Mouse (Mus musculus): ENCODE results near the gene Foxc1. TPM values are rescaled to one million over a fixed set of nuclear protein-coding genes. Genes with fewer than 3 reads are reported as not detected.

The Foxc1 gene
- total RNA-seq (2021) = 1 to 10 TPM; 2.2 to 2.3 TPM
- long read RNA-seq, experiment 1, full-length matches to known transcripts = 8 of 8 reads
- long read RNA-seq, experiment 1, partial matches to known transcripts = 0 of 8 reads
- long read RNA-seq, experiment 1, other reads (novel, unspliced or antisense) = 0 of 8 reads
- long read RNA-seq, experiment 2, full-length matches to known transcripts = 7 of 7 reads
- long read RNA-seq, experiment 2, partial matches to known transcripts = 0 of 7 reads
- long read RNA-seq, experiment 2, other reads (novel, unspliced or antisense) = 0 of 7 reads

GRCm38 (mm10) chr13:31806428-31806832 lies at the start of gene Foxc1:
TSS of gene Foxc1 (plus strand) at chr13:31806633.
- DNase-seq (ENCODE audit: low spot score in 2 of 2) = peak; percentile 69 to 82

GRCm38 (mm10) chr13:31760411-31760810 lies 46.0 kb upstream of the Foxc1 start:
- DNase-seq (ENCODE audit: low spot score in 2 of 2) = no peak

- DNase-seq (ENCODE audit: low spot score in 2 of 2) = no peak
These were observed 45.4 kb upstream of the Foxc1 start for GRCm38 (mm10) chr13:31761057-31761456.

GRCm38 (mm10) chr13:31764419-31764818 lies 42.0 kb upstream of the Foxc1 start:
- no peak for DNase-seq (ENCODE audit: low spot score in 2 of 2)

GRCm38 (mm10) chr13:31765564-31765963 lies 40.9 kb upstream of the Foxc1 start:
- no peak for DNase-seq (ENCODE audit: low spot score in 2 of 2)

GRCm38 (mm10) chr13:31772882-31773281 lies 33.6 kb upstream of the Foxc1 start:
- DNase-seq (ENCODE audit: low spot score in 2 of 2) = no peak

GRCm38 (mm10) chr13:31775762-31776161 lies 30.7 kb upstream of the Foxc1 start:
- DNase-seq (ENCODE audit: low spot score in 2 of 2) = no peak

GRCm38 (mm10) chr13:31779281-31779981 lies 27.0 kb upstream of the Foxc1 start:
- no peak for DNase-seq (ENCODE audit: low spot score in 2 of 2)

- DNase-seq (ENCODE audit: low spot score in 2 of 2) = no peak
These were observed 26.1 kb upstream of the Foxc1 start for GRCm38 (mm10) chr13:31780299-31780698.

GRCm38 (mm10) chr13:31782063-31782462 lies 24.4 kb upstream of the Foxc1 start:
- DNase-seq (ENCODE audit: low spot score in 2 of 2) = no peak

GRCm38 (mm10) chr13:31784757-31785156 lies 21.7 kb upstream of the Foxc1 start:
- DNase-seq (ENCODE audit: low spot score in 2 of 2) = no peak

- peak in 1 of 2 experiments; percentile 44 for DNase-seq (ENCODE audit: low spot score in 2 of 2)
These were observed 13.8 kb upstream of the Foxc1 start for GRCm38 (mm10) chr13:31792480-31793132.

GRCm38 (mm10) chr13:31793163-31793562 lies 13.3 kb upstream of the Foxc1 start:
- DNase-seq (ENCODE audit: low spot score in 2 of 2) = no peak

GRCm38 (mm10) chr13:31797346-31797745 lies 9.1 kb upstream of the Foxc1 start:
- DNase-seq (ENCODE audit: low spot score in 2 of 2) = no peak

GRCm38 (mm10) chr13:31798075-31798474 lies 8.4 kb upstream of the Foxc1 start:
- DNase-seq (ENCODE audit: low spot score in 2 of 2) = no peak

GRCm38 (mm10) chr13:31800581-31801576 lies 5.6 kb upstream of the Foxc1 start:
- DNase-seq (ENCODE audit: low spot score in 2 of 2) = peak; percentile 85 to 89

- no peak for DNase-seq (ENCODE audit: low spot score in 2 of 2)
These were observed 4.6 kb upstream of the Foxc1 start for GRCm38 (mm10) chr13:31801703-31802305.

- DNase-seq (ENCODE audit: low spot score in 2 of 2) = no peak
These were observed 4.0 kb upstream of the Foxc1 start for GRCm38 (mm10) chr13:31802447-31802846.

GRCm38 (mm10) chr13:31803166-31804093 lies 3.0 kb upstream of the Foxc1 start:
- DNase-seq (ENCODE audit: low spot score in 2 of 2) = no peak

All from gastrocnemius, postnatal 4 days (tissue).